Mouse (Mus musculus) stomach, embryonic 14.5 days (tissue): ENCODE measurements at regions not wholly inside any gene's neighbourhood (a gene's known extent, or its start where the extent isn't known, plus 50 kb on each side); places are given as distances from the start of the nearest gene placed in this dataset.

ENCODE experiments used
- ATAC-seq: fragments of 200-750 bp; cut with Nextera tagmentation; 2 replicates; pipeline ENCODE4 v1.8.0; 2017; ENCODE audit warnings: low read depth, moderate TSS enrichment; ENCODE audit not compliant: insufficient number of reproducible peaks, insufficient read depth, low FRiP score
- H3K27ac ChIP-seq: fragments of 300-500 bp; sonication (generic); 2 replicates; pipeline ENCODE4 v1.5.1; 2014; ENCODE audit warnings: mild to moderate bottlenecking, low read length, moderate library complexity, mixed read lengths
- H3K27me3 ChIP-seq: fragments of 300-500 bp; sonication (generic); 2 replicates; pipeline ENCODE4 v1.6.1; 2014; ENCODE audit warnings: low read length, control low read depth, mixed read lengths; ENCODE audit not compliant: control insufficient read depth, insufficient read depth
- H3K36me3 ChIP-seq: fragments of 300-500 bp; sonication (generic); 2 replicates; pipeline ENCODE4 v1.6.1; 2014; ENCODE audit warnings: mild to moderate bottlenecking, control low read depth, low read length, moderate library complexity, mixed read lengths; ENCODE audit not compliant: control insufficient read depth, insufficient read depth
- H3K4me1 ChIP-seq: fragments of 300-500 bp; sonication (generic); 2 replicates; pipeline ENCODE4 v1.6.1; 2014; ENCODE audit warnings: low read length, control low read depth, mixed read lengths; ENCODE audit not compliant: control insufficient read depth, insufficient read depth
- H3K4me2 ChIP-seq: fragments of 300-500 bp; sonication (generic); replicated peaks from 2 replicates; pipeline ENCODE4 v1.6.1; 2014; ENCODE audit warnings: low read depth, low read length, control low read depth
- H3K4me3 ChIP-seq: fragments of 300-500 bp; sonication (generic); 2 replicates; pipeline ENCODE4 v1.5.1; 2014; ENCODE audit warnings: low read depth, low read length, control low read depth
- H3K9ac ChIP-seq: fragments of 300-500 bp; sonication (generic); replicated peaks from 2 replicates; pipeline ENCODE4 v1.6.1; 2014; ENCODE audit warnings: low read depth, mild to moderate bottlenecking, control low read depth, low read length, moderate library complexity, mixed read lengths
- H3K9me3 ChIP-seq: fragments of 300-500 bp; sonication (generic); 2 replicates; pipeline ENCODE4 v1.6.1; 2016; ENCODE audit warnings: low read depth, low read length, control low read depth; ENCODE audit not compliant: control insufficient read depth
- WGBS: fragments of 180-500 bp; shearing (Covaris S2); extraction: QIAGEN DNeasy Blood & Tissue Kit; methylation state at CpG from one replicate; pipeline ENCODE4 v1.1.7; 2014; 5-methylcytosine and 5-hydroxymethylcytosine counted together

GRCm38 (mm10) chr13:59992346-59992745 lies 169.4 kb upstream of the Tut7 start:
- ATAC-seq, result no peak
- Histone ChIP-seq H3K27ac (no peak overlapping the region), H3K4me2 (no peak overlapping the region), H3K9ac (no peak overlapping the region), H3K27me3 (no peaks in the 10 kb centered on the region), H3K9me3 (no peaks in the 10 kb centered on the region), H3K36me3 (no peaks in the 10 kb centered on the region), H3K4me3 (no peak overlapping the region), H3K4me1 (no peaks in the 10 kb centered on the region)

GRCm38 (mm10) chr13:59990402-59991280 lies 167.7 kb upstream of the Tut7 start:
- Histone ChIP-seq H3K27ac (no peak overlapping the region), H3K4me1 (no peaks in the 10 kb centered on the region), H3K27me3 (no peaks in the 10 kb centered on the region), H3K4me2 (no peak overlapping the region), H3K36me3 (no peaks in the 10 kb centered on the region), H3K4me3 (no peak overlapping the region), H3K9ac (no peak overlapping the region), H3K9me3 (no peaks in the 10 kb centered on the region)
- no peak for ATAC-seq
- 57% methylated on average over 10 of the region's 10 CpGs for WGBS

- ATAC-seq, result no peak
- Histone ChIP-seq H3K27ac (no peak overlapping the region), H3K36me3 (no peaks in the 10 kb centered on the region), H3K4me2 (no peak overlapping the region), H3K9ac (no peak overlapping the region), H3K4me1 (no peaks in the 10 kb centered on the region), H3K9me3 (no peaks in the 10 kb centered on the region), H3K4me3 (no peak overlapping the region), H3K27me3 (no peaks in the 10 kb centered on the region)
- 73% methylated on average over 7 of the region's 7 CpGs for WGBS
These were observed 165.5 kb upstream of the Tut7 start for GRCm38 (mm10) chr13:59988393-59988965.

- Histone ChIP-seq H3K9me3 (no peaks in the 10 kb centered on the region), H3K36me3 (no peaks in the 10 kb centered on the region), H3K4me1 (no peaks in the 10 kb centered on the region), H3K4me3 (no peak overlapping the region), H3K9ac (no peak overlapping the region), H3K27me3 (no peaks in the 10 kb centered on the region), H3K4me2 (no peak overlapping the region), H3K27ac (no peak overlapping the region)
- 92% methylated on average over 5 of the region's 5 CpGs for WGBS
- no peak for ATAC-seq
These were observed 153.5 kb upstream of the Tut7 start for GRCm38 (mm10) chr13:59976425-59976824.

DNA sequence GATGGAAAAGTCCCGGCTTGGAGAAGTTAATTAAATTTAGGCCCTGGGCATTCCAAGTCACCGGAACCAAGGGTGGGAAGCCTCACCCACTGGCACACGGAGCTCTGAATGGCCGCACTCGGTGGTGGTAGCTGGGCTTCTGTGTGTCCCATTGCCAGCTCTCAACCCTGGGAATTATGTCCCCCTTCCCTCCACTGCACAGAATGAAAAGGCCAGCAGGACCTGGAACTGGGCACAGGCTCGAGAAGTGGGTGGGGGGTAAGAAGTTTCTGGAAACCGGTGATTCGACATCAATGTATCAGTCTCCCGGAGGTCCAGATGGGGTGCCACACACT lies 149.1 kb upstream of the Tut7 start:
- no peak overlapping the region for H3K4me3 ChIP-seq
- H3K27ac ChIP-seq, result no peak overlapping the region
- H3K27me3 ChIP-seq, result no peaks in the 10 kb centered on the region
- 65% methylated on average over 9 of the region's 9 CpGs for WGBS
- H3K36me3 ChIP-seq, result no peaks in the 10 kb centered on the region
- no peak overlapping the region for H3K4me2 ChIP-seq
- no peak for ATAC-seq
- no peak overlapping the region for H3K9ac ChIP-seq
- peaks cover 8% of the 10 kb centered on the region; the same call in 1 of the 2 replicates for H3K4me1 ChIP-seq
- no peaks in the 10 kb centered on the region for H3K9me3 ChIP-seq

DNA sequence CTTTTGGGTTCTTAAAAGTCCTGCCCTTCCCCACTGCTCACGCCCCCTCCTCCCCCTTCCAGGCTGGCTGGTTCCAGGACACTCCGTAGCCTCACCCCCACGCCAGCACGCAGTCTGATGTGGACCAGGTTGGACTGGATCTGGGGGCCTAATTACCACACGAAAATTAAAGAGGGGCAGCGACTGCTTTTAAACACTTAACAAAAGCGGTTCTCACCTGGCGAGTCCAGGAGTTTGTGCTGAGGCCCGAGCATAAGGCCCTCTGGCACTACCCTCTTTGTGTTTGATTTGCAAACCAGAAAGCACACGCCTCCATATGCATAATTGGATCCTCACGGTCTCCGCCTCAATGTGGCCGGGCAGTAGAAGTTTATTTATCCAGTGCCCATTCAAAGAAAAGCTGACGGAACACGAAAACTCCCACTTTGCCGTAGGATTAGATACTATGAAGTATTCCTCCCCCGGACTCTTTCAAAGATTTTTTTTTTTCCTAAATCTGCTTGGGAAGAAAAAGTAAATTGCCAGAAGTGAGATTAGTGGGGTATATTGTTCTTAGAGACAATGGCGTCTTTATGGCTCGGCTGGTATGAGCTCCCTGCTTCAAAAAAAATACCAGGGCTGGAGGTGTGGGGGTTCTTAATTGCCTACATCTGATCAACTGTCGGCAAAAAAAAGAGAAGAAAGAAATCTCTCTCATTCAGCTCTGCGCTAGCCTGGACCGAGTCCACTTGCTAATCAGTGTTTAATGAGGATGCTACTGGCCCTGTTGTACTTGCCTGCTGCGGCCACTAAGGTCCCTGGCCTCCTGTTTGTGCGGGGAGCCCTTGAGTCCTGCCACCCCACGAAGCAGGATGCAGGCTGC lies 148.5 kb upstream of the Tut7 start:
- Histone ChIP-seq H3K36me3 (no peaks in the 10 kb centered on the region), H3K4me1 (peaks cover 10% of the 10 kb centered on the region; the same call in 1 of the 2 replicates), H3K4me3 (peak overlapping the region; percentile 0; the same call in 1 of the 2 replicates), H3K27ac (no peak overlapping the region), H3K9ac (no peak overlapping the region), H3K4me2 (peak overlapping the region; percentile 22), H3K9me3 (no peaks in the 10 kb centered on the region), H3K27me3 (no peaks in the 10 kb centered on the region)
- ATAC-seq, result no peak
- WGBS, result 13% methylated on average over 25 of the region's 25 CpGs

GRCm38 (mm10) chr13:59970430-59970829 lies 147.5 kb upstream of the Tut7 start:
- WGBS, result 62% methylated on average over 6 of the region's 6 CpGs
- no peak overlapping the region for H3K4me3 ChIP-seq
- H3K27me3 ChIP-seq, result no peaks in the 10 kb centered on the region
- no peaks in the 10 kb centered on the region for H3K9me3 ChIP-seq
- H3K27ac ChIP-seq, result no peak overlapping the region
- no peaks in the 10 kb centered on the region for H3K36me3 ChIP-seq
- no peak for ATAC-seq
- no peak overlapping the region for H3K4me2 ChIP-seq
- peaks cover 10% of the 10 kb centered on the region; the same call in 1 of the 2 replicates for H3K4me1 ChIP-seq
- H3K9ac ChIP-seq, result no peak overlapping the region

DNA sequence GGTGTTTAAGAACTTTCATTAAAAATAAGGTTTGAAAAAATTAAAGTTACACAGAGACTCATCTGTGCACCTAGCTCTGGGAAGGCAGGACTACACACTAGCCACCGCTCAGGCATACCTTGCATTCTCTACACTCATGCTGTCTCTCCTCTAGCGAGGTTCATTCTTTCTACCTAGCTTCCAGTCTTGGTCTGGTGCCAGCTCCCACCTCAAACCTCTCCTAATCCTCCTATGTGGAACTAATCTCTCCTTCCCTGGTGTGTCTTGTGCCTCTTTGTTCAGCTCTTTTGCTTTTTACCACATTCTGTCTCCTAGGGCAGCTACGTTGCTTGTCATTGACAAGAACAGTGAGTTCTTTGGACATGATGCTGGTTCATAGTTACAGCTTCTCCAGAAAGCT lies 146.5 kb upstream of the Tut7 start:
- Histone ChIP-seq H3K27ac (no peak overlapping the region), H3K9ac (no peak overlapping the region), H3K4me2 (no peak overlapping the region), H3K27me3 (no peaks in the 10 kb centered on the region), H3K4me3 (no peak overlapping the region), H3K4me1 (peaks cover 10% of the 10 kb centered on the region; the same call in 1 of the 2 replicates), H3K9me3 (no peaks in the 10 kb centered on the region), H3K36me3 (no peaks in the 10 kb centered on the region)
- 76% methylated on average over 3 of the region's 3 CpGs for WGBS
- no peak for ATAC-seq
